Mouse (Mus musculus): ENCODE results near the gene Rps27. TPM values are rescaled to one million over a fixed set of nuclear protein-coding genes. Genes with fewer than 3 reads are reported as not detected.
"Not testable (repeated sequence)": the region's sequence is repeated elsewhere in the genome, so short reads cannot be mapped to it uniquely, and the experiment has no call there.

Rps27 gene
- total RNA-seq (2022), result 1,000 to 10,000 TPM; 1,066 to 1,242 (median 1,083) TPM

DNA sequence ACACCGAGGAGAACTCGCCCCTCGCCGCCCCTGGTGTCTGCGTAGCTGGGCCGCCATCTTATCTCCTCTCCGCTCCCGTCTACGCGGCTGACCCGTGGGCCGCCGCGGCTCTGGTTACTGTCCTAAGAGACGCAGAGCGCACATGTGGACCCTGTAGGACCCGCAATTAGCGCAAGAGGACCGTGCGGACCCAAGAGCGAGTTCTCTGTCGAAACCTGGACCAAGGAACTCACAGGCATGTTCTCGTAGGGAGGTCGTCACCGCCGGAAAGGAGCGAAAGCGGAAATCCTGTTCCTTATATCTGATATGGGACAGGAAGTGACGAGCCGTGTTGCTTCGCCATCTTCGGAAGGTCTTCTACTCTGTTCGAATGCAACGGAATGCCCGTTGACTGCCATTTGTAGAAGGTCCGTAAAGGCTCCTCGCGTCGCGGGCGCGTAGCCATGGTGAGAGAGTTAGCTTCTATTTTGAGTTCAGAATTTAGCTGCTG is at the start of gene Rps27, which contains the start of gene Rab13:
Gene Rps27 (minus strand): TSS at position 275 of the 490 bp plus-strand sequence.
Gene Rab13 (plus strand): TSS at position 319 of the 490 bp plus-strand sequence.
- DNase-seq (ENCODE audit: low spot score in 2 of 2), result peak; percentile 84 to 85

DNA sequence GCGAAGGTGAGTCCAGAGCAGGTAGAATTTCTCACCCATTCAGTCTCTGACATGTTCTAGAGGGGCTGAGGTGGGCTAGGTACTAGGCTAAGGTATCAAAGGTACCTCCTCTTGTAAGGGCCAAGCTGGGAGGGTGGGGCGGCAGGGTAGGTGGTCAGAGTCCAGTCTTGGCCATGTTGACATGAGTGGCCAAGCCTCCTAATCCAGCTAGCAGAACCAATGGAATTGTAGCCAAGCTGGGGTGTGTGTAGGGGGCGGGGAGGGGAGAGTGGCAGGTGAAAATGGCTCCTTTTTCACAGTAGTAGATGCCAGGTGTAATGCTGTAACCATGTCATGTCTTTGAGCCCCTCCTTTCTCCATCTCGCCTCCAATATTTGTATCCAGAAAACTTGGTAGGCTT is 45.1 kb upstream of the Rps27 start:
- DNase-seq (ENCODE audit: low spot score in 2 of 2), result no peak

DNA sequence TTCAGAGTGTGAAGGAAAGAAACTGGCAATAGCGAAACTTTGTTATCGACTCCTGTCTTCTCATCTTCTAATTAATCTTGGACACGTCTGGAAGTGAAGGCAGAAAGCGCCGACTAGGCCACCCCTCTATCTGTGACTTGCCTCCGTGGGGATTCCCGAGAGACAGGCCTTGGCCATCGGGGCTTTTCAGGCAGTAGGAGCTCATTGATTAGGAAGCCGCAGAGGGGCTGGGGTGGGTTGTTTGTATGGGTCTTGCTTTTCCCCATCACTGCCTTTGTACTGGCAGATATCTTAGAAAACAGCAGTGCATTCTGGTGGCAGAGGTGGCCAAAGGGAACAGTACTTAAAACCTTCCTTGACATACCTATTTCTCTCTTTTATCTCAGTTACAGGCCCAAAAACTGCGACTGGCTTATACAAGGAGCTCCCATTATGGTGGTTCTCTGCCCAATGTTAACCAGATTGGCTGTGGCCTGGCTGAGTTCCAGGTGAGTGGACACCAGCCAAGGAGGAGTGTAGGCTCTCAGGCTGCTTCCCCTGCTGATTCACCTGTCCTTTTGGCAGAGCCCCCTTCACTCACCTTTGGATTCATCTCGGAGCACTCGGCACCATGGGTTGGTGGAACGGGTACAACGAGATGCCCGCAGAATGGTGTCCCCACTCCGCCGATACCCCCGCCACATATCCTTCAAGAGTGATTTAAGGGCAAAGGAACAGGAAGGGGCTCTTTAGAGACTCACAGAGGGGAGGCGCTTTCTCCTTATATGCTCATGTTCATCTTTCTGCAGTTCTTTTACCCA is 43.5 kb upstream of the Rps27 start:
- no peak for DNase-seq (ENCODE audit: low spot score in 2 of 2)

DNA sequence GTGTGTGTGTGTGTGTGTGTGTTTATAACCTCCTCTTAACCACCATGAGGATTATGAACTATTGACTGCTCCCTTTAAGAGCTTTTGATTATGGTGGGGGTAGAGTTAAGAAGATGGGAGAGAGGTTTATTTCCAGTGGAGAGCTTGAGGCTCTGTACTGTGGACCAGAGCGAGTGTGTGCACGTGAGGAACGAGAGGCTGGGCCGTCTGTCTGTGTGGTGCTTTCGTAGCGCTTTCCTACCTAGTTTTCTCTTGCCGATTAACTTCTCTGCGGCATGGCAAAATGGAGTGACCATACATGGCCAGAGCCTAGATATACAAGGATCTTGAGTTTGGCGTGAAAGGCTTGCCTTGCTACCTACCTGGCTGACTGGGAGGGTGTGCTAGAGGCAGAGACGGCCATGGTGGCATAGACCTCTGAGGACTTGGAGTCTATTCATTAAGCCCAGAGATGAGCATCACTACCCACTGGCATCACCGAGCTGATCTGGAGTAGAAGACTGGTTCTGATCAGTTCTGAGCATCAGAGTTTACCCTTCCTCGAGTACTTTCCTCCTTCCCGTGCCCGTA is 42.4 kb upstream of the Rps27 start:
- no peak for DNase-seq (ENCODE audit: low spot score in 2 of 2)

DNA sequence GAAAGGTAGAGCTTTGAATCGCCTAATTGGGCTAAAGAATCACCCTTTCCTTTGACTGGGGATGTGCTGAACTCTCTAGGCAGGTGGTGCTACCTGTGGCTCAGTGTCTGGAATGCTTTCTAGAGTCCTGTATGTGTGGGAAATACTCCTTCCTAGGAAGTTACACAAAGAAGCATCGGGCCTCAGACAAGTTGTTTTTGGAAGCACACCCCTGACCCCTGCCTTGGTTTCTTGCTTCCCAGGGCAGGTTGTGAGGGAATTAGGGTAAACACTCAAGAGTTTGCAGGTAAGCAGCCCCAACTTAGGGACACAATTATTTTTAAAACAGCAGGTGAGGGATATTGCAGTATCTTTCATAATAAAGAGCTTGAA is 41.7 kb upstream of the Rps27 start:
- no peak for DNase-seq (ENCODE audit: low spot score in 2 of 2)

DNA sequence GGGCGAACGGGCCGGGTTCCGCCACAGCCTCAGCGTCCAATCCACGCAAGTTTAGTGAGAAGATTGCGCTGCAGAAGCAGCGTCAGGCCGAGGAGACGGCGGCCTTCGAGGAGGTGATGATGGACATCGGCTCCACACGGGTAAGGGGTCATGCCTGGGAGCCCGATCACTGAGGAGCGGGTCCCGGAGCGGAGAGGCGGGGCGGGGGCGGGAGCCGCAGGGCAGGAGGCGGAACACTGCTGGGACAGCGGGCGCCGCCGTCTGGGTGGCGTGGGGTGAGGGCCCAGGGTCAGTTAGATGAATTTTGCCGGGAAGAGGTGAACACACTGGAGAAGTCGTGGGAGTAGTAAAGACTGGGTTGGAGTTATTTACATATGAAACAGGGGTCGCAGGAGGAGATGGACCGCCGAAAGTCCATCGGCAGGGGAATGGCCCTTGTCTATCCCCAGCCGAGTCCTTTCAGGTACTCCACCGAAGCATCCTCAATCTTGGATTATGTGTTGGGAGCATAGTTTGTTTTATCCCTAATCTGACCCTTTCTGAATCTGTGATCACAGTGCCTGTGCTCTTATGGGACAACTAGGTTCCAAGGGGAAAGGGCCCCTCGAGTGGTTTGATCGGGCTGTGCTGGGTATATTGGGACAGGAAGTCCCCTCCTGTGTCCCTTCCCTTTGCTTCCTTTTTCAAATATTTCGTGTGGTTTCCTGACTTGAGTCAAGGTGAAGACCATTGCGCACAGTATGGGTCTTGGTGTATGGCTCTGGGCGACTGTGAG is 41.2 kb upstream of the Rps27 start:
- DNase-seq (ENCODE audit: low spot score in 2 of 2), result no peak

DNA sequence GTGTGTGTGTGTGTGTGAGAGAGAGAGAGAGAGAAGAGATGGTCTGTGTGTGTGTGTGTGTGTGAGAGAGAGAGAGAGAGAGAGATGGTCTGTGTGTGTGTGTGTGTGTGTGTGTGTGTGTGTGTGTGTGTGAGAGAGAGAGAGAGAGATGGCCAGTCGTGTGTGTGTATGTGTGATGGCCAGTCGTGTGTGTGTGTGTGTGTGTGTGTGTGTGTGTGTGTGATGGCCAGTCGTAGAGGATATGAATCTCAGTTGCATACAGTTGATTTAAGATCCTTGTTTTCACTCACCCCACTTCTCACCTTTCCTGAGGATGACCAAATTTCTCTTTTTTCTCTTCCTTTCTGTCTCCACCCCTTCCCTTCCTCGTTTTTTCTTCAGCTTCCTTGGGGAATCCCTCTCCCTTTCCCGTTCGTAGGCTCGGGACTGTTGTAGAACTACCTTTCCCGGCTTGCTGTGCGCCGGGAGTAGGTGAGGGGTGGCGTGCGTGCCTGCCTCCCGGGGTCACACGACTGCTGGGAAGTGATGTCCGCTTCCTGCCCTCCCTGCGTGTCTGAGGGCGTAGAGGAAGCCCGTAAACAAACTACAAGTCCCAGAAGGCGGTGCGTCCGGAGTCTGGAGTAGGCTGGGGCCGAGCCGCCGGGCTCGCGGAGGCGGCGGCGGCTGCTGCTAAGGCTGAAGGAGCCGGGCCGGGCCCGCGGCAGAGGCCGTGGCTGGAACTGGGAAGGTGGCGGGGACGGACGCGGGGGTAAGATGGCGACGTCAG is 40.4 kb upstream of the Rps27 start, which contains the start of gene Crtc2:
Gene Crtc2 (plus strand): TSS at position 511 of the 766 bp plus-strand sequence.
- DNase-seq (ENCODE audit: low spot score in 2 of 2), result peak; percentile 93 to 95

DNA sequence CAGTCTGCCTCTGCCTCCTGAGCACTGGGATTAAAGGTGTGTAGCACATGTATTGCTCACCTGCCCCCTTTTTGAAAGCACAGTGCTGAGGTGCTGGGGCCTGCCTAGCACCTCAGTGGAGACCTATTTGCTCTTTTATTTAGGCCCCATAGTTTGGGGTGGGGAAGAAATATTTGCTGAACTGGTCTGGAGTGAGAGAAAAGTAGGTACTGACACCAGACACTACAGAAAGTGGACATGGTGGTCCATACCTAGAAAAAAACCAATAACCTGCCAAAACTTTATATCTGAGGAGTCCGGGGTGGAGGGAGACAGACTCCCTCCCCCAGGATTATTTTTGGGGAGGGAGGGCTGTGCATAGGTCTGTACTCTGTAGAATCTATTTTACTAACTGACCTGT is 39.7 kb upstream of the Rps27 start:
- not testable (repeated sequence) for DNase-seq (ENCODE audit: low spot score in 2 of 2)

DNA sequence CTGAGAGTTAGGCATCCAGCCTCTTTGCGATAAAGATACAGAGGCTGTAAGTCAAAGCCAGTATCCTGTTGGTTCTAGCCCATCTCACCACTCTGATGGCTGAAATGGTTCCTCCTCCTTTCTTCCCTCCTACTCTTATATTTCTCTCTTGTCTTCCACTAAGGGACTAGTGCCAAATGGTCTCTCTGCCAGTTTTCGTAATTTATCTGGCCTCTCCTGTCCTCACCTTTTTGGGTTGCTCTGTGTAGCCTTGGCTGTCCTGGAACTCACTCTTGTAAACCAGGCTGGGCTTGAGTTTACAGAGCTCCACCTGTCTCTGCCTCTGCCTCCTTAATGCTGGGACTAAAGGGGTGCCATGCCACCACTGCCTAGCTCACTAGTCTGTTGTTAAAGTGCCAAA is 39.2 kb upstream of the Rps27 start:
- DNase-seq (ENCODE audit: low spot score in 2 of 2), result not testable (repeated sequence)

DNA sequence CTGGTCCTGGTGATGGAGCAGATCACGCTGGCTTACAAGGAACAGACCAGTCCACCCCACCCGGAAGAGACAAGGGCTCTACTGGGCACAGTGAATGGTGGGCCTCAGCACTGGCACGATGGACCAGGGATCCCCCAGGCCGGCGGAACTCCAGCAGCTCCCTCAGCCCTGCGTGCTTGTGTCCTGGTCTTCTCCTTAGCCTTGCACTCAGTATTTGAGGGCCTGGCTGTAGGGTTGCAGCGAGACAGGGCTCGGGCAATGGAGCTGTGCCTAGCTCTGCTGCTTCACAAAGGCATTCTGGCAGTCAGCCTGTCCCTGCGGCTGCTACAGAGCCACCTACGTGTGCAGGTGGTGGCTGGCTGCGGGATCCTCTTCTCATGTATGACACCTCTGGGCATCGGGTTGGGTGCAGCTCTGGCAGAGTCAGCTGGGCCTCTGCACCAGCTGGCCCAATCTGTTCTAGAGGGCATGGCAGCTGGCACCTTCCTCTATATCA is 38.3 kb upstream of the Rps27 start:
- peak in 1 of 2 experiments; percentile 30 for DNase-seq (ENCODE audit: low spot score in 2 of 2)

DNA sequence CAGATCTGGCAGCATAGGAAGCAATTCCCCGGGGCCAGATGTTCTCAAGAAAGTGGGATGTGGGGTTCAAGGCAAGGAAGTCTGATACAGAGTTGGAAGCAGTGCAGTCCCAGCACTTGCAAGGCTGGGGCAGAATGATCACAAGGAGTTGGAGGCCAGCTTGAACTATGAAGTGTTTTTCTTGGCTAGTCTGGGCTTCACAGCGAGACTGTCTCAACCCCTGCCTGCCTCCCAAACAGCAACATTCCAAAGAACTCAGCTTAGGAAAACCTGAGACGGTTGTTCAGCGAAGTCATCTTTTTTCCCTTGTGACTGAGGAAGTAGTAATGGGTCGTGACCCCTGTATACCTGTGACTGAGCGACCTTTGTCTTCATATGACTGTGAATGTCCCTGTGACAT is 37.3 kb upstream of the Rps27 start:
- DNase-seq (ENCODE audit: low spot score in 2 of 2), result no peak

DNA sequence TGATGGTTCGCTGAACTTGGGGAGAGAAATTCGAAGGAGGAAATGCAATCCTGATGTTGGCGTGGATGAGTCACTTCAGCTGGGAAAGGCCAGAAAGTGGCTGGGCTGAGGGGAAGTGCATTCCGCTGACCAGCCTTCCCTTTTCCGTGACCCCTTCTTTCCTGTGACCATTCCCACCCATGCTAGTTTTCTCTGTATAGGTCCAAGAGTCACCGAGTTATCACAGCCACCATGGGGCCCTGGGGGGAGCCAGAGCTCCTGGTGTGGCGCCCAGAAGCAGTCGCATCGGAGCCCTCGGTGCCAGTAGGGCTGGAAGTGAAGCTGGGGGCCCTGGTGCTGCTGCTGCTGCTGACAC is 35.3 kb upstream of the Rps27 start:
- no peak for DNase-seq (ENCODE audit: low spot score in 2 of 2)

DNA sequence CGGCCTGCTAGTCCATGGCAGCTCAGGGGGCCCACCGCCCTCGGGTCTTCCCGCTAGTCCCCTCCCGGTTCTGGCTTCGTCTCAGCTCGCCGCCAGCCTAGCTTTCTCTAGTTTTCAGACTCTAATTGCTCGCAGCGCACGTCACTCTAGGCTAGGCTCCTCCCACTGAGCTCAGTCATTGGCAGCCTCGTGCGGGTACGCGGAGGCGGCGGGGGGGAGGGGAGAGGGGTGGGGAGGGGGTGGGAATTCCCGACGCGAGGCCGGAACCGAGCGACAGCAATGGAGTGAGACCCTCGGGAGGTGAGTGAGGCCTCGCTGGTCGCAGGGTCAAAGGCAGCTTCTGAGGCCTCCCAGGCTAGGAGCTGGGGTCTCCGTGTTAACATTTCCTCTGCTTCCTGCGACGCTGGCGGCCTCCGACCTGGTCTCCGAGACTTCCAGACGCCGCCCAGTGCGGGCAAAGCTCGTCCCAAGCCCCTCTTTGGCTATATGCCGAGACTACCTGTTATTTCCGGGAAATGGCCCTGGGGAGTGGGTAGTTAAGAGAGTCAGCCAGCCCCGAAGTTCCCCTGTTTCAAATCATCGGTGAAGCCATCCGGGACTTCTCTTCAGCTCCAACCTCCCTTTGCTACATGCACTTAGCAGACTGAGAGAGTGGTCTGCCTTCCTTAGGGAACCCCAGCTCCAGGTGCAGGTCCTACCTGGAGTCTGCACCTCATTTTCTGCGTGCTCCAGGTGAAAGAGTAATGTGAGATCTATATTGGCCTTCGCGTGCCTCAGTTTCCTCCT is 34.7 kb upstream of the Rps27 start, which contains the start of gene Slc39a1:
Gene Slc39a1 (plus strand): TSS at position 213 of the 786 bp plus-strand sequence.
- DNase-seq (ENCODE audit: low spot score in 2 of 2), result peak; percentile 87 to 90

DNA sequence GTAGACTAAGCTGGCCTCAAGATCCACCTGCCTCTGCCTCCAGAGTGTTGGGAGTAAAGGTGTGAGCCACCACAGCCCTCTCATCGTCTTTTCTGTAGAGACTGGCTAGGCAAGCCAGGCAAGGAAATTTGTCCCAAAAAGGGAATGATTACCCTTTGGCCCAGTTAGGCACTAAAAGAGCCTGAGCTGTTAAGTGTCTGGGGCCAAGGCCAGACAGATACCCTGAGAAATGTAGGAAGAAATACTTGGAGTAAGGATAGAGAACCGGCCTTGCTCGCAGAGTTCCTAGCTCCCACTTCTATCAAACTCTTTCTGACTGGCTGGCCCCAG is 34.1 kb upstream of the Rps27 start:
- DNase-seq (ENCODE audit: low spot score in 2 of 2), result no peak

DNA sequence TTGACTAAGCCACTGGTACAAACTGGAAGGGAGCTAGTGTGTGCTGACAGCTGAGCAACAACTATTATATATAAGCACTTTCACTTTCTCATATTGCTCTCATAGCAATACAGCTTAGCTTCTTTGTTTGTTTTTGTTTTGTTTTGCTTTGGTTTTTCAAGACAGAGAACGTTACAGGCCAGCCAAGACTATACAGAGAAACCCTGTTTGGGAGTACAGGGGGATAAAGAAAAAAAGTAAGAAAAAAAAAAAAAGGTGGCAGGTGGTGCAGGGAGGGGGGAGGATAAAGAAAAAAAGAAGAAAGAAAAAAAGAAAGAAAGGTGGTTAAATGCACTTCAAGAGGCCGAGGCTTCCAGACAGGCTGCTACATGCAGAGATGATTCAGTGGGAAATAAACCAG is 32.0 kb upstream of the Rps27 start:
- DNase-seq (ENCODE audit: low spot score in 2 of 2), result no peak

DNA sequence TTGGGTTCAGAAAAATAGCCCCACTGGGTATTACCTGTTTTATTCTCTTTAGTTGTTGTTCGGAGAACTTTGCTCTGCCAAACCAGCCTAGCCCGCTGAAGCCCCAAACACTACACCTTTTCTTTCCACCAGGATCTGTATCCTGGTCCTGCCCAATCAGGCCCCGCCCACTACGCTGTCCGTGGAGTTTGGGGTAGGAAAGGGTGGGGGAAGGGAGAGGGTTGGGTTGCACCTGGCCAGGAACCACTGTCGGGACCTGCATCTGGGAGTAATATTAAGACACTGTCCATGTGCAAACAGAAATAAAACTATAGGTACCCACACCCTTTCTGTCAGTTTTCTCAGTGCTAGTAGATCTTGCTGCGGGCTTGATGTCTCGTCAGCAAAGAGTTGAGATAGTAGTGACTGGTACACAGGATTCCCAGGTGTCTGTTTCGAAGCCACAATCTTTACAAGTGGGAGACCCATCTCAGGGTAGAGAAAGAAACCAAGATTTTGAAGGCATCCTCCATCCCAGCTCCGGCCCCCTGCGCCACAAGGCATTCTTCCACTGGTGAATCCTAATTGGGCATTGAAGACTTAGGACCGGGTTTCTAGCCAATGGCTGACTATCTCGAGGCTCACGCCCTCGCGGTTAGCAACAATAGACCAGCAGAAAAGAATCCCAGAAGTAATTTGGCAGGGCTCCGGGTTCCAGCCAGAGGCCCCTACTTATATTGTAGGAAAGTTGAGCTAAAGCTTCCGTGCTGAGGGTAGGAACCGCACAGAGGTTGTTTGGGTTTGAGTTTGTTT is 29.7 kb upstream of the Rps27 start, which contains the start of gene Creb3l4:
Gene Creb3l4 (minus strand): TSS at position 529 of the 792 bp plus-strand sequence.
- no peak for DNase-seq (ENCODE audit: low spot score in 2 of 2)

DNA sequence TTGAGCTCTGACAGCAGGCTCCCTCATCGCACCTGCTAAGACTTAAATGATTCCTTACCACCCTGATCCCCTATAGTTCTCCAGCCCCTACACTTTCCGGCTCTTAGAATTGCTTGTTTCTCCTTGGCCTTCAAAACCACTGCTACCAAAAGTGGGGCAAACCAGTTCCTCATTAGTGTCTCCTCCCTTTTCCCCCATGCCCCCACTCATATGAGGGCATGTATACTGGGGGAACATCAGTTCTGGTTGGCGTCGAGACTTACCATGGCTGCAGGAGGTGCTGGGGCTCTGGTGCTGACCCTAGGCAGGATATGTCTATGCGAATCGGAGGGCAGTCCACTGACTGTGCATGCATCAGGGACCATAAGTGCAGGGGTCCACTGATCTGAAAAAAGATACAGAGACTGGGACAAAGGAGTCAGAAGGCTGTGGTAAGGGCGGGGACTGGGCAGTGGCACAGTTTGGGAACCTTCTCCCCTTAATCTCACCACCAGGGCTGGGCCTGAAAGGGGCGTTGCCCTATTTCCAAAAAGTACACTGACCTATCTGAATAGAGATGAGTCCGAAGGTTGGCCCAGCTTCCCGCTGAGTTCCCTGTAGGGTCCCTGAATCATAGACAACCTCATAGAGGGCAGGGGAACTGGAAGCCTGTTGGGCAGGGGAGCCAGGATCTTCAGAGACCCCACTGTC is 28.4 kb upstream of the Rps27 start:
- no peak for DNase-seq (ENCODE audit: low spot score in 2 of 2)

DNA sequence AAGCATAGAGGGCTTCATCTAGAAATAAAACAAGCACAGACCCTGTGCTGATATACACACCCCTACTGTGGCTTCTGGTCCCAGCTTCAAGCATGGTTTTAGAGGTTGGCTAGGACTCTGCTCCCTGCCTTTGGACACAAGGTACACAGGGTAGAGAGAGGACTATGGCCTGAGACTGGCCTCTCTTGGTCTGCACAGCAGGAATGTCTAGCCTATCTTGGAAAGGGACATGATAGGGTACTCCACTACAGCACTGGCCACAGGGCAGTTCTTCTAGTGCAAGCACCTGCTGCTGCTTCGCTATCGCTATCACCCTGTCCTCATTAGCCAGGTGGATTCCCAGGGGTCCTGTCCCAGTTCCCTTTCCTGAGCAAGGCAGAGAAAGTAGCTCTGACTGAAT is 27.8 kb upstream of the Rps27 start:
- no peak for DNase-seq (ENCODE audit: low spot score in 2 of 2)

Measured in gastrocnemius, adult 8-10 months (tissue).